Mouse (Mus musculus): ENCODE results near the gene Igf1r. TPM values are rescaled to one million over a fixed set of nuclear protein-coding genes. Genes with fewer than 3 reads are reported as not detected.

Gene Igf1r
- polyA plus RNA-seq, 1 experiment: 21.3 TPM

DNA sequence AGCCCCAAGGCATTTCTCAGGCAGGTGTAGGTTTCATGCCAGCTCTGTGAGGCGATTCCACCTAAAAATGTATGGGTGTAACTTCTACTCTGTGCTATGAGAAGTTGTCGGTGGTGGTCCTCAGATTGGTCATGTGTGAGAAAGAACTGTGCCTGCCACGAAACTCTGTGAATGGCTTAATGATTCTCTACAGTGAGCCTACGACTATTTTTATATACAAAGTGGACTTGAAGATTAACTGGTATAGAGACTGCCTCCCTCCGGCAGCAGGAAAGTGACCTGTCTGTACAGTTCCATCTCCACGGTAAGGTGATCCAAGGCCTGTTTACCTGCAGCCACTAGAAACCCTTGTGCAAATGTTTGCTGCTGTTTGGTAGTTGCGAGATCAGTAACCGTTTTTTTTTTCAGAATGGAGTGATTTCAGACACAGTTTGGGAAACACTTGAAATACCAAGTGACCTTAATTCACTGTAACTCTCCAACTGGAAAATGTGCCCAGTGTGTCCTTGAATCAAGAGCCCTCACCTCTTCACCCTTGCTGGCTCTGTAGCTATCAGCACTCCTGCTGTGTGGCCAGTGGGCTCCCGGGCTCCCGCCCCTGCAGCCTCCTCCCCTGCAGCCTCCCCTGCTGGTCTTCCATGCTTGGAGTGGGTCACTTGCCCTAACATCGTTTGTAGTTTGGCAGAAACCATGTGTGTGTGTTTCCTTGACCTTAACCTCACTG is 127.7 kb downstream of the Igf1r start:
- 76% methylated on average over 11 of the region's 11 CpGs for WGBS
- no peaks in the 10 kb centered on the region; the same call in 1 of the 2 replicates for H3K4me1 ChIP-seq (ENCODE audit: control insufficient read depth, insufficient read depth, low read length)
- TF ChIP-seq CTCF (IDR thresholded peaks at IDR 0.05; ENCODE audit: control insufficient read depth, insufficient read depth, low read length): no peak
- TF ChIP-seq POLR2A (IDR thresholded peaks at IDR 0.05; ENCODE audit: borderline replicate concordance, control insufficient read depth, low read depth, low read length): no peak
- no peak overlapping the region for H3K4me3 ChIP-seq (replicated peaks; ENCODE audit: control insufficient read depth, low read depth, low read length)
- no peak overlapping the region for H3K27ac ChIP-seq (ENCODE audit: control insufficient read depth, insufficient read depth, low read depth, low read length, poor library complexity)

DNA sequence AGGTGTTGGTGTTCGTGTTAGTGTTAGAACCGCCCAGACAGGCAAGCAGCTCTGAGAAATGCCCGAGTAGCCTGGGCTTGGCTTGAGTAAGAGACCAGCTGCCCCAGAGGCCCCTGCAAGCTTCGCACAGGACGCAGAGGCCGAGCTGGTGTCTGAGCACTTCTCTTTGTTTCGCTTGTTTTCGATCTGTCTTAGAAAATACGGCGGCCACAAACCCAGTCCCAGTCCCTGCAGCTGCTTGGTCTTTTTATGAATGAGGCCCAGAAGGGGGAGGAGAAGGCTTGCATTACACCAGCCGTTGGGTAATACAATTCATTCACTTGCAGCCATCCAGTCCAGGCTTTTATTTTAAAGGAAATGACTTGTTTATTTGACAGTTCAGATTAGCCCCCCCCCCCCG is 132.7 kb downstream of the Igf1r start:
- 4% methylated on average over 12 of the region's 12 CpGs for WGBS
- Histone ChIP-seq H3K4me1 (ENCODE audit: control insufficient read depth, insufficient read depth, low read length) (peaks cover 3% of the 10 kb centered on the region; the same call in 1 of the 2 replicates), H3K4me3 (replicated peaks; ENCODE audit: control insufficient read depth, low read depth, low read length) (no peak overlapping the region), H3K27ac (ENCODE audit: control insufficient read depth, insufficient read depth, low read depth, low read length, poor library complexity) (no peak overlapping the region)
- TF ChIP-seq POLR2A (IDR thresholded peaks at IDR 0.05; ENCODE audit: borderline replicate concordance, control insufficient read depth, low read depth, low read length): no peak
- no peak for TF ChIP-seq CTCF (IDR thresholded peaks at IDR 0.05; ENCODE audit: control insufficient read depth, insufficient read depth, low read length)

DNA sequence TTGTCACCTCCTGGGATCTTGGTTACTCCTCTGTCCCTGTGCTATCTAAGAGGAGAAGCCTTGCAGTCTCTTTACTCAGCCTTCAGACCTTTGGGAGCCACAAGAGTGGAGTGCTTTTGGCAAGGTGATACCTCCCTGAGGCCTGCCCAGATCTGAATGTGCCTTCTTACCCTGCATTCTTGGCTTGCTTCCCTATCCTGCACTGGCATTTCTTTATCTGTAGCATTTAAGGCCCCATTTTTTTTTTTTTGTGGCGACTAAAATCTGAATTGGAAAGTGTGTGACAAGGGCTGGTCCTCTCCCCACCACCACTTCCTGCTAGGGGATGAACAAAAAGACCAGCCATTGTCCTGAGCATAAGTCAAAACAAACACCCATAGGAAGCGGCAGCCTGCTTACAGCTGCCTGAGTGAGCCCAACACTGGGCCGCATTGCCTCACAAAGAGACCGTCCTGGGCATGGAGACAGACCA is 133.3 kb downstream of the Igf1r start:
- no peak for TF ChIP-seq POLR2A (IDR thresholded peaks at IDR 0.05; ENCODE audit: borderline replicate concordance, control insufficient read depth, low read depth, low read length)
- peak; percentile 10; the same call in 1 of the 2 replicates for TF ChIP-seq CTCF (IDR thresholded peaks at IDR 0.05; ENCODE audit: control insufficient read depth, insufficient read depth, low read length)
- no peak overlapping the region for H3K27ac ChIP-seq (ENCODE audit: control insufficient read depth, insufficient read depth, low read depth, low read length, poor library complexity)

DNA sequence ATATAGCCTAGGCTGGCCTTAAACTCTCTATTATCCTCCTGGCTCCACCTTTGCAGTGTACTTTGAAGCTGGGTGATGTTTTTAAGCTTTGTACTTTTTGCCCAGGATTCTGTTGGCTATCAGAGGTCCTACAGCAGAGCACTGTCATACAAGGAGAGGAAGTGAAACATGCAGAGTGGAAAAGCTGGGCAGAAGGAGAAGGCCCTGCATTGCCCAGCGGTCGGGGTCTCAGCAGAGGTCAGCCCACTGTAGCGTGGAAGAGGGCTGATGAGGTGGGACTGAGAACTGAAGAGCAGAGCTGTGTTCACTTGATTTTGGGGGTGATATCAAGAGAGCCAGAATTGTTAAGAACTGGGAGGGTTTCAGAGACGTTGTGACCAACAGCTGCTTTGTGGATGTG is 134.9 kb downstream of the Igf1r start:
- H3K4me1 ChIP-seq (ENCODE audit: control insufficient read depth, insufficient read depth, low read length): peaks cover 3% of the 10 kb centered on the region; the same call in 1 of the 2 replicates
- WGBS: 45% methylated on average over 4 of the region's 4 CpGs

More for the DNA sequence above, 133.3 kb downstream of the Igf1r start:
- 41% methylated on average over 4 of the region's 4 CpGs for WGBS
- H3K4me3 ChIP-seq (replicated peaks; ENCODE audit: control insufficient read depth, low read depth, low read length): no peak overlapping the region
- H3K4me1 ChIP-seq (ENCODE audit: control insufficient read depth, insufficient read depth, low read length): peaks cover 3% of the 10 kb centered on the region; the same call in 1 of the 2 replicates

DNA sequence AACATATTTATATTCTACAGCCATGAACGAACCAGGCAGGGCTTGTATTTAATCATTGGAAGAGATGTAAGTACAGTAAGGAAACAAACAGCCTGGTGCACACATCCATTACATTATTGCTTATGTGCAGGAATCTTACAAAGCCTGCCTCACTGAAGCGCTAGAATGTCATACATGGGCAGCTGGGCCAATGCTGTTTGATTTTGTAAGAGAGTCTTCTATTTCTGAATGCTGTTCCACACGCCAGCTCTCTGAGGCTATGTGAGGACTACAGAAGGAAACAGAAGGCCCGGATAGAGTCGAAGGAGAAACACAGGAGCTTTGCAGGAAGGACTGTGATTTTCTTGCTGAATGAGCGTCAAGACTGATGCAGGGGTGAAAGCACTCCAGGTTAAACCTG is 136.2 kb downstream of the Igf1r start:
- 81% methylated on average over 6 of the region's 6 CpGs for WGBS
- Histone ChIP-seq H3K4me3 (replicated peaks; ENCODE audit: control insufficient read depth, low read depth, low read length) (no peak overlapping the region), H3K27ac (ENCODE audit: control insufficient read depth, insufficient read depth, low read depth, low read length, poor library complexity) (no peak overlapping the region), H3K4me1 (ENCODE audit: control insufficient read depth, insufficient read depth, low read length) (peaks cover 3% of the 10 kb centered on the region; the same call in 1 of the 2 replicates)
- TF ChIP-seq POLR2A (IDR thresholded peaks at IDR 0.05; ENCODE audit: borderline replicate concordance, control insufficient read depth, low read depth, low read length) (no peak), CTCF (IDR thresholded peaks at IDR 0.05; ENCODE audit: control insufficient read depth, insufficient read depth, low read length) (no peak)

More for the DNA sequence above, 134.9 kb downstream of the Igf1r start:
- no peak overlapping the region for H3K4me3 ChIP-seq (replicated peaks; ENCODE audit: control insufficient read depth, low read depth, low read length)
- H3K27ac ChIP-seq (ENCODE audit: control insufficient read depth, insufficient read depth, low read depth, low read length, poor library complexity): no peak overlapping the region
- TF ChIP-seq POLR2A (IDR thresholded peaks at IDR 0.05; ENCODE audit: borderline replicate concordance, control insufficient read depth, low read depth, low read length): no peak
- TF ChIP-seq CTCF (IDR thresholded peaks at IDR 0.05; ENCODE audit: control insufficient read depth, insufficient read depth, low read length): no peak

DNA sequence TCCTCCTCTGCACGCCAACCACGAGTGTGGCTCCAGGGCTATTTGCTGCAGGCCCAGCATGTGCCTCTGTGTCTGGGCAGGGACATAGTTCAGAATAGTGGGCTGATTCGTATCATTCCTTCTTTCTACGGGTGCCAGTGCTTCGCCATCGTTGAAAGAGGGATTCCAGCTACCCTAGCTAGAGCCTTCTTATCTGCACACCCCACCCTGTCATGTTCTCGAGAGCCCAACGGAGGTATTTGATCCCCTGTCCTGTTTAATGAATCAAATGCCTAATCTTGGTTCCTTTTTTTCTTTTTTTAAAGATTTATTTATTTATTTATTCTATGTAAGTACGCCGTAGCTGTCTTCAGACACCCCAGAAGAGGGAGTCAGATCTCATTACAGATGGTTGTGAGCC is 137.1 kb downstream of the Igf1r start:
- WGBS: 64% methylated on average over 10 of the region's 10 CpGs
- Histone ChIP-seq H3K4me1 (ENCODE audit: control insufficient read depth, insufficient read depth, low read length) (peaks cover 4% of the 10 kb centered on the region; the same call in 1 of the 2 replicates), H3K27ac (ENCODE audit: control insufficient read depth, insufficient read depth, low read depth, low read length, poor library complexity) (no peak overlapping the region), H3K4me3 (replicated peaks; ENCODE audit: control insufficient read depth, low read depth, low read length) (no peak overlapping the region)
- TF ChIP-seq POLR2A (IDR thresholded peaks at IDR 0.05; ENCODE audit: borderline replicate concordance, control insufficient read depth, low read depth, low read length): no peak
- TF ChIP-seq CTCF (IDR thresholded peaks at IDR 0.05; ENCODE audit: control insufficient read depth, insufficient read depth, low read length): no peak

DNA sequence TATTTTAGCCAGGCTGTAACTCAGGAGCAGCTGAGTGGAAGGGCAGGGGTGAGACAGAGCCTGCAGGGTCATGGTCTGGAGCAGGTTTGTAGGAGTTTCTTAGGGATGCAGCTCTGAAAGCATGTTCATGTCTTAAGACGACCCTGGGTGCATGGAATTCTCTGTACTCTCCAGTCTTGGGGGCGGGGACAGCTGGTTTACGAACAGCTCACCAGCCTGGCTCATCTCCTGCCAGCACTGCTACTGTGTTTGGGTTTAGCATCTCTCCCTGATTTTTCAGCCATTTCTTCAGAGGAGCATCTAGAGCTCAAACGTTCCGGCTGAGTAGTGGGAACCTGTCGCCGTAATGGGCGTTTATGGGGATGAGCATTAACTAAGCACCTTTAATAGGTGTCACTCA is 137.9 kb downstream of the Igf1r start:
- Histone ChIP-seq H3K27ac (ENCODE audit: control insufficient read depth, insufficient read depth, low read depth, low read length, poor library complexity) (no peak overlapping the region), H3K4me1 (ENCODE audit: control insufficient read depth, insufficient read depth, low read length) (peaks cover 6% of the 10 kb centered on the region; the same call in 1 of the 2 replicates), H3K4me3 (replicated peaks; ENCODE audit: control insufficient read depth, low read depth, low read length) (no peak overlapping the region)
- TF ChIP-seq POLR2A (IDR thresholded peaks at IDR 0.05; ENCODE audit: borderline replicate concordance, control insufficient read depth, low read depth, low read length) (no peak), CTCF (IDR thresholded peaks at IDR 0.05; ENCODE audit: control insufficient read depth, insufficient read depth, low read length) (no peak)
- WGBS: 86% methylated on average over 8 of the region's 8 CpGs

DNA sequence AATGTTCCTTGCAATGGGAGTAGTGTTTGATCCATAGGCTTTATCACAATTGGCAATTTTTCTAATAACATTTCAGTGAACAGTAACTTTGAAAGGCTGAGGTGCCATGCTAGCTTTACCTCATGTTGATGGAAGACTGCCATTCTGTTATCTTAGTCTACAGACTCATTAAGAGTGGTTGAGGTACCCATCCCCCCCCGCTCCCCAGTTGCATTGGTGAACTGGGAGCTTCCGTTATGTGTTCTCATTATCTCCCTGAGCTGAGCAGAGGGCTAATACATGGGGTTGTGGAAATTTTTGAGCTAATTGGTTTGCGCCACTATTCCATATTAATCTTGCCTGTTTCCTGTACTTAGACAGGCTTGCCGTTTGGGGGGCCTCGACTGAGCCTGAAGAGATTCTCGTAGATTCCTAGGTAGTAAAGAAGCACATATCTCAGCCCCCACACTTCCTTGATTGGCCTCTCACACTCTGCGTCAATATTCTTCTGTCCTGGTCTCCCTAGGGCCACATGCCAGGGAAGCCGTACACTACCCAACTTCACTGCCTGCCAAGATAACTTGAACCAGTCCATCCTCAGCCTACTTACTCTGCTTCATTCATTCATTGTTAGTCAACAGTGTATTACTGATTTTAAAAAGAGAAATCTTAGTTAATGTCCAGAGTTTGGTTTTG is 139.8 kb downstream of the Igf1r start:
- TF ChIP-seq POLR2A (IDR thresholded peaks at IDR 0.05; ENCODE audit: borderline replicate concordance, control insufficient read depth, low read depth, low read length): no peak
- TF ChIP-seq CTCF (IDR thresholded peaks at IDR 0.05; ENCODE audit: control insufficient read depth, insufficient read depth, low read length): no peak
- no peak overlapping the region for H3K27ac ChIP-seq (ENCODE audit: control insufficient read depth, insufficient read depth, low read depth, low read length, poor library complexity)
- H3K4me3 ChIP-seq (replicated peaks; ENCODE audit: control insufficient read depth, low read depth, low read length): no peak overlapping the region
- peaks cover 4% of the 10 kb centered on the region; the same call in 1 of the 2 replicates for H3K4me1 ChIP-seq (ENCODE audit: control insufficient read depth, insufficient read depth, low read length)
- 50% methylated on average over 8 of the region's 8 CpGs for WGBS
